ENCODE assay signal across 9 mouse cellular contexts in the genomic region with DNA sequence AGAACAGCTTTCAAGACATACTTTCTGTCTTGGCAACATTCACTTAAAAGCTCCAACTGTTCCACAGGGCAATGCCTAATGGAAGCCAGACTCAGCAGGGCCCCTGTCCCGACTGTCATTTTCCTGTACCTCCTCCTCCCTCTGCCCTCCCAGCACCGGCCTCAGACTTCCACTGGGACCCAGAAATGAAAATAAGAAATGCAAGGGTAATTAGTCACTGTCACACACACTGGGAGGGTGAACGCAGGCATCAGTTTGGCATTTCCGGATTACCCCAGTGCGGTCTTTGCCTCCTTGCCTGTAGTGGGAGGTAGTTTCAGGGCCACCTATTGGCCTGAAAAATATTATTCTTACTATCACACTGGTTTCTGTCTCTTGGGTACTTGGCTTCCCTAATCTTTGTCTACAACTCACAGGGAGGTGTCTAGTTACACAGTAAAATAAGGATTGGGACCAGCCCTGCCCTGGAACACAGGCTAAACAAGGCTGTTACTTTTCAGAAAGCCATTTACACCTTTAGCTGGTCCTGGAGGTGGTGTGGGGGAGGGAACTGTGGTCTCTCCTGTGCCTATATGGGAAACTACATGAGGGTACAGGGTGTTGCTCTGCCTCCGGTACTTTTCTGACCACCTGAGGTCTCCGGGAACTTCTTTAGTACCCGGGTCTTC.
DNase-seq lines count a peak whose midpoint lies in the region; ATAC-seq lines count a peak whose summit lies in the region.
"Had no signal": no experiment of that assay in that cellular context is flagged by ENCODE, and none has a peak within 500 bp of the region (broad histone marks: within the 10 kb centered on the region; RNA-seq: fewer than 3 reads in every experiment).

No protein-coding gene starts in this region.

- H3K36me3 ChIP-seq in heart, embryonic 12.5 days = peaks cover 59% of the 10 kb centered on the region
- H3K36me3 ChIP-seq in hindbrain, embryonic 11.5 days (ENCODE audit: control insufficient read depth, insufficient read depth, low read length) = peaks cover 29% of the 10 kb centered on the region

- H3K4me2 ChIP-seq in heart, embryonic 12.5 days = no peak overlapping the region
- H3K4me2 ChIP-seq in hindbrain, embryonic 11.5 days (replicated peaks; ENCODE audit: low read depth, low read length) = no peak overlapping the region

- no peak for DNase-seq in heart, adult 8-10 months (ENCODE audit: low spot score)
- DNase-seq in cerebellum, postnatal 36 days = peak; percentile 77
- DNase-seq in hindbrain, embryonic 11.5 days (ENCODE audit: low spot score) = peak; percentile 52
- DNase-seq in thymus, postnatal 14 days = no peak
- DNase-seq in yolk sac, embryonic 10.5 days (ENCODE audit: low spot score) = no peak
- no peak for DNase-seq in right cerebral cortex, postnatal 4 days

- peaks cover 5% of the 10 kb centered on the region; the same call in 1 of the 2 replicates for H3K9me3 ChIP-seq in heart, embryonic 12.5 days (replicated peaks)
- H3K9me3 ChIP-seq in hindbrain, embryonic 11.5 days (ENCODE audit: control insufficient read depth, low read length) = no peaks in the 10 kb centered on the region

- no peak overlapping the region for H3K4me3 ChIP-seq in heart, embryonic 12.5 days
- no peak overlapping the region for H3K4me3 ChIP-seq in hindbrain, embryonic 11.5 days (ENCODE audit: low read depth, low read length)

- H3K27me3 ChIP-seq in heart, embryonic 12.5 days (replicated peaks) = no peaks in the 10 kb centered on the region
- H3K27me3 ChIP-seq in hindbrain, embryonic 11.5 days (ENCODE audit: control insufficient read depth, insufficient read depth, low read length) = no peaks in the 10 kb centered on the region

- 39% methylated on average over 8 of the region's 8 CpGs for WGBS in heart, embryonic 12.5 days
- 43% methylated on average over 8 of the region's 8 CpGs for WGBS in hindbrain, embryonic 11.5 days

- H3K9ac ChIP-seq in heart, embryonic 12.5 days = no peak overlapping the region
- no peak overlapping the region for H3K9ac ChIP-seq in hindbrain, embryonic 11.5 days (ENCODE audit: low read depth, low read length)
- H3K9ac ChIP-seq: liver, embryonic 14.5 days had no signal

- no peak for ATAC-seq in heart, embryonic 12.5 days (ENCODE audit: insufficient number of reproducible peaks, low FRiP score)
- peak; percentile 76 for ATAC-seq in hindbrain, embryonic 11.5 days (ENCODE audit: low FRiP score)
- peak; percentile 27; the same call in 1 of the 2 replicates for ATAC-seq in megakaryocyte, adult 5-6 weeks (ENCODE audit: poor library complexity, severe bottlenecking)

- peaks cover 9% of the 10 kb centered on the region; the same call in 1 of the 2 replicates for H3K4me1 ChIP-seq in heart, embryonic 12.5 days (replicated peaks)
- H3K4me1 ChIP-seq in hindbrain, embryonic 11.5 days (replicated peaks; ENCODE audit: control insufficient read depth, insufficient read depth, low read length) = no peaks in the 10 kb centered on the region

- H3K27ac ChIP-seq in heart, embryonic 12.5 days (ENCODE audit: poor library complexity, severe bottlenecking) = peak overlapping the region; percentile 46; the same call in 1 of the 2 replicates
- H3K27ac ChIP-seq in hindbrain, embryonic 11.5 days (ENCODE audit: low read depth, low read length) = 0 out of 2 replicates have a peak overlapping the region, but pooled peaks have one; percentile 31
- H3K27ac ChIP-seq: liver, embryonic 14.5 days had no signal

Comparison
In these comparisons a context has a peak if more than half of its experiments do, and no peak if none do; other contexts are left out.
1. DNase-seq: peak in cerebellum, postnatal 36 days (2 of 2) and hindbrain, embryonic 11.5 days (single experiment); none in heart, adult 8-10 months (single experiment), thymus, postnatal 14 days (single experiment), yolk sac, embryonic 10.5 days (single experiment) and right cerebral cortex, postnatal 4 days (single experiment).